Mouse (Mus musculus) hindbrain, embryonic 10.5 days (tissue): ENCODE results near the gene Mdga1. TPM values are rescaled to one million over a fixed set of nuclear protein-coding genes. Genes with fewer than 3 reads are reported as not detected.

Experiments used
- DNase-seq: peaks from one replicate; pipeline ENCODE4 v3.0.0-alpha.2; 2017; ENCODE audit warnings: low spot score
- H3K27ac ChIP-seq: fragments of 300-500 bp; sonication (generic); 2 replicates; pipeline ENCODE4 v1.5.1; 2016; ENCODE audit warnings: mild to moderate bottlenecking, moderate library complexity
- H3K27me3 ChIP-seq: fragments of 300-500 bp; sonication (generic); 2 replicates; pipeline ENCODE4 v1.6.1; 2016; ENCODE audit warnings: mild to moderate bottlenecking; ENCODE audit not compliant: poor library complexity, insufficient read depth, severe bottlenecking
- H3K36me3 ChIP-seq: fragments of 300-500 bp; sonication (generic); 2 replicates; pipeline ENCODE4 v1.6.1; 2016; ENCODE audit warnings: mild to moderate bottlenecking, moderate library complexity
- H3K4me1 ChIP-seq: fragments of 300-500 bp; sonication (generic); replicated peaks from 2 replicates; pipeline ENCODE4 v1.6.1; 2016; ENCODE audit warnings: mild to moderate bottlenecking
- H3K4me3 ChIP-seq: fragments of 300-500 bp; sonication (generic); 2 replicates; pipeline ENCODE4 v1.5.1; 2016; ENCODE audit warnings: mild to moderate bottlenecking, moderate library complexity
- H3K9me3 ChIP-seq: fragments of 300-500 bp; sonication (generic); 2 replicates; pipeline ENCODE4 v1.6.1; 2016; ENCODE audit warnings: mild to moderate bottlenecking, moderate library complexity
- WGBS: fragments of 180-500 bp; shearing (Covaris S2); methylation state at CpG from one replicate; pipeline ENCODE4 v1.1.7; 2016; 5-methylcytosine and 5-hydroxymethylcytosine counted together
- polyA plus RNA-seq: library from polyadenylated mRNA; unstranded; fragments of >200 nt; fragmentation: Nextera tagmentation; extraction: Ambion mirVana; gene quantifications from 2 replicates; pipeline ENCODE4 v1.2.1, GENCODE M21; 2016

Gene Mdga1
- polyA plus RNA-seq, 1 experiment from 2014 or later = 5.1 TPM

DNA sequence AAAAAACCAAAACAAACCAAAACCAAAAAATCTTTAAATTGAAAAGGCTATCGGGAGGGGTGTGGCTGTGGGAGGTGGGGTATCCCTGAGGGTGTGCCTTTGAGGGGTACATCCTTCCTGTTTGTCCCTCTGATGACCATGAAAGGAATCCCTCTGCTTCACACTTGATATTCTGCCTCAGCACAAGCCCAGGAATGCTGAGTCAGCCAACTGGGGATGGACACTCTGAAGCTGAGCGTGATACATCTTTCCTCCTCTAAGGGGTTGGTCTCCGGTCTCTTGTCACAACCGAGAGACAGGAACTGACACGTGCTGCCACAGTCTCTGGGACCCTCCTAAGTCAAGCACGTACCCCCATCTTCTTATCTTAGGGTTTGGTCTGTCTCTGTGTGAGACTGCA, 37.1 kb downstream of the Mdga1 start:
- WGBS = 85% methylated on average over 6 of the region's 6 CpGs
- H3K9me3 ChIP-seq = peaks cover 5% of the 10 kb centered on the region; the same call in 1 of the 2 replicates
- H3K27me3 ChIP-seq = peaks cover 16% of the 10 kb centered on the region
- no peak overlapping the region for H3K27ac ChIP-seq
- DNase-seq = no peak
- H3K36me3 ChIP-seq = no peaks in the 10 kb centered on the region
- H3K4me1 ChIP-seq = peaks cover 4% of the 10 kb centered on the region; the same call in 1 of the 2 replicates
- no peak overlapping the region for H3K4me3 ChIP-seq

DNA sequence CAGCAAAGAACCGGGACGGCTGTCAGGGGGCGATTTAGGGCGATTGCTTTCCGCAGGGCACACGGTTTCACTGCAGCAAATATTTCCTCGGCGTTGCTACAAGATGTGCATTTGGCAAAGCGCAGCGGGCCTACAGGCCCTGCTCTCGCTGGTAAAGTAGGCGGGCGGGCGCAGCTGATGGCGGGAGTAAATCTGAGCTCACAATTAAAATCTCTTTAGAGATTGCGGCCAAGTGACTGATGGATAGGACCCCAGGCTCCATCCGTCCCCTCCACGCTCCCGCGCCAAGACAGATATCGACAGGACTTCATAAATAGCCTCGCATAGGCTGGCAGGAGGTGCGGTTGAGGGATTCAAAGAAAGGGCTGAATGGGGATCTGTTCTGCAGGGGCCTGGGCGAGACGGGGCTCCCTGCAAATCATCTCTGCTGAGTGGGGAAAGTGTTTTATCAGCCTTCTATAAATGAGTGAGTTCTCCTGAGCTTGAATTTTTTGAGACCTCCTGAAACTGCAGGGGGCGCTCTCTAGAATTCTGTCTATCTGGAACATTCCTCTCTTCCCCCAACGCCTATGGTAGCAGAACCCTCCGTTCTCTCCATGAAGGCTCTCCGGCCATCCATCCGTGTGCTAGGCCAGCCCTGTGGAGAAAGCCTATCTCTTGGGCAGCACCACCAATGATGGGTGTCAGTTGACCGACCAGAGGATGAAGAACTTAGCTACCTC, 38.5 kb downstream of the Mdga1 start:
- no peaks in the 10 kb centered on the region for H3K36me3 ChIP-seq
- peaks cover 4% of the 10 kb centered on the region; the same call in 1 of the 2 replicates for H3K4me1 ChIP-seq
- H3K27me3 ChIP-seq = peaks cover 16% of the 10 kb centered on the region
- DNase-seq = no peak
- H3K4me3 ChIP-seq = no peak overlapping the region
- 89% methylated on average over 31 of the region's 31 CpGs for WGBS
- H3K9me3 ChIP-seq = peaks cover 5% of the 10 kb centered on the region; the same call in 1 of the 2 replicates
- H3K27ac ChIP-seq = no peak overlapping the region

DNA sequence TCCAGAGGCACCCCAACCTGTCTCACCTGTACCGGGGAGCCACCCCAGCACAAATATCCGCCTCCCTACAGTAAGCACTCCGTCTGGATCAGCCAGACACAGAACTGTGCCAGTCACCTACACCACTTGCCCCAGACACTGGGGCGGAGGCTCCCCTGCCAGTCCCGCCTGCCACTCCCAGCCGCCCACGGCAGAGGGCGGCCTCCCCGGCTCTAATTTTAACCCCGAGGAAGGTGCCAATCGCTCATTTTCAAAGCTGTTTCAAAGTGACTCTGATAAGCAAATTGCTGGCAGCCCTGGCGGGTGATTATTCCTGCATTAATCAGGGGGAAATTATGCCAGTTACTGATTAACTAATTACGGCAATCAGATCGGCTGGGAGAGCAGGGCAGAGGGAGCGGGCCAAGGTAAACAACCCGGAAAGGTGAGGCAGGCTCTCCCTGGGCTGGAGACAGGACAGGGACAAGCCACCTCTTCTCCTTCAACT, 41.1 kb downstream of the Mdga1 start:
- 53% methylated on average over 16 of the region's 16 CpGs for WGBS
- Histone ChIP-seq H3K27me3 (peaks cover 16% of the 10 kb centered on the region), H3K4me3 (no peak overlapping the region), H3K9me3 (no peaks in the 10 kb centered on the region), H3K27ac (no peak overlapping the region), H3K36me3 (no peaks in the 10 kb centered on the region), H3K4me1 (peaks cover 4% of the 10 kb centered on the region; the same call in 1 of the 2 replicates)
- no peak for DNase-seq

GRCm38 (mm10) chr17:29925608-29926606, 44.0 kb downstream of the Mdga1 start:
- no peak for DNase-seq
- Histone ChIP-seq H3K9me3 (no peaks in the 10 kb centered on the region), H3K27me3 (peaks cover 15% of the 10 kb centered on the region), H3K27ac (no peak overlapping the region), H3K4me3 (no peak overlapping the region), H3K4me1 (peaks cover 8% of the 10 kb centered on the region), H3K36me3 (no peaks in the 10 kb centered on the region)
- WGBS = 67% methylated on average over 26 of the region's 26 CpGs

- DNase-seq = no peak
- H3K4me3 ChIP-seq = no peak overlapping the region
- WGBS = 40% methylated on average over 6 of the region's 6 CpGs
- H3K9me3 ChIP-seq = no peaks in the 10 kb centered on the region
- H3K27ac ChIP-seq = peak overlapping the region; percentile 71; the same call in 1 of the 2 replicates
- peaks cover 45% of the 10 kb centered on the region for H3K4me1 ChIP-seq
- H3K36me3 ChIP-seq = no peaks in the 10 kb centered on the region
- H3K27me3 ChIP-seq = 0 out of 2 replicates have a peak, but pooled peaks cover 11% of the 10 kb centered on the region
Measured at GRCm38 (mm10) chr17:29920089-29920488, 49.8 kb downstream of the Mdga1 start.

DNA sequence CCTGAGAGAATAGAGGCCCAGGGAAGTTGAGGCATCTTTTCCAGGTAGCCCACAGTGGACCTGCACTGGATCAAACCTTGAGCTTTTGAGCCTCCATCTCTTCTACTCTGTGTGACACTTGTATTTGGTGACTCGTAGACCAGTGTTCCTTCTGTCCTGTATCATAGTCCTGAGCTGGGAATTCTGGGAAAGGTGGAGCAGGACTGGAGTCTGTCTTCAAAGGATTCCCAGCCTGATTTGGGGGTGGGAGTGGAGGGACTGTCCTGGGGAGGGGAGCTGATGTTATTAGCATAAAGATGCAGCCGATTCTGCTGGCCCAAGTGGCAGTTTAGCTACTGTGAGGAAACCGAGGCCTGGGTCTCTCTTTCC, 50.4 kb downstream of the Mdga1 start:
- Histone ChIP-seq H3K27me3 (0 out of 2 replicates have a peak, but pooled peaks cover 11% of the 10 kb centered on the region), H3K4me1 (peaks cover 45% of the 10 kb centered on the region), H3K9me3 (no peaks in the 10 kb centered on the region), H3K27ac (peak overlapping the region; percentile 71), H3K36me3 (no peaks in the 10 kb centered on the region), H3K4me3 (no peak overlapping the region)
- 73% methylated on average over 3 of the region's 3 CpGs for WGBS
- no peak for DNase-seq

GRCm38 (mm10) chr17:29918791-29919551, 50.9 kb downstream of the Mdga1 start:
- Histone ChIP-seq H3K9me3 (no peaks in the 10 kb centered on the region), H3K27me3 (0 out of 2 replicates have a peak, but pooled peaks cover 11% of the 10 kb centered on the region), H3K4me3 (no peak overlapping the region), H3K27ac (peak overlapping the region; percentile 71), H3K36me3 (no peaks in the 10 kb centered on the region), H3K4me1 (peaks cover 45% of the 10 kb centered on the region)
- DNase-seq = no peak
- 65% methylated on average over 13 of the region's 13 CpGs for WGBS

- H3K27ac ChIP-seq = no peak overlapping the region
- no peak for DNase-seq
- no peaks in the 10 kb centered on the region for H3K36me3 ChIP-seq
- no peak overlapping the region for H3K4me3 ChIP-seq
- 0 out of 2 replicates have a peak, but pooled peaks cover 11% of the 10 kb centered on the region for H3K27me3 ChIP-seq
- H3K9me3 ChIP-seq = no peaks in the 10 kb centered on the region
- H3K4me1 ChIP-seq = peaks cover 45% of the 10 kb centered on the region
- 25% methylated on average over 3 of the region's 3 CpGs for WGBS
Measured at GRCm38 (mm10) chr17:29916968-29917367, 52.9 kb downstream of the Mdga1 start.

DNA sequence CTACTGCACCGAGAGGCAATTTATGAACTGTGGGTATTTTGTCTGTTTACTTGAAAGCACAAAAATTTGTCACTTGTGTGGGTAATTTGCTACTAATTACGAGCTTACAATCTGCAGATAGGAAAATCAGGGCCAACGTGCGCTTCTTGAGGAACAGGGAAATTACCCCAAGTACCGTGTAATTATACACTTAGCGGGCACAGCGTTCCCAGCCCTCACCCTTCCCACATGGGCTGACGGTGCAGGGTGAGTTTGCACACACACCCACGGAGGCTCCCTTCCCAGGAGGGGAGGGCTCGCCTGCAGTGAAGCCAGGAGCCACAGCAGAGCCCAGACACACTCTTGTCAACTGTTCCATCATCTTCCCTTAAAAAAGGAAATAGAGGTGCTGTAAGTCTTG, 54.1 kb downstream of the Mdga1 start:
- WGBS = 83% methylated on average over 10 of the region's 10 CpGs
- Histone ChIP-seq H3K27ac (no peak overlapping the region), H3K9me3 (no peaks in the 10 kb centered on the region), H3K27me3 (0 out of 2 replicates have a peak, but pooled peaks cover 11% of the 10 kb centered on the region), H3K4me3 (no peak overlapping the region), H3K4me1 (peaks cover 40% of the 10 kb centered on the region), H3K36me3 (no peaks in the 10 kb centered on the region)
- no peak for DNase-seq

DNA sequence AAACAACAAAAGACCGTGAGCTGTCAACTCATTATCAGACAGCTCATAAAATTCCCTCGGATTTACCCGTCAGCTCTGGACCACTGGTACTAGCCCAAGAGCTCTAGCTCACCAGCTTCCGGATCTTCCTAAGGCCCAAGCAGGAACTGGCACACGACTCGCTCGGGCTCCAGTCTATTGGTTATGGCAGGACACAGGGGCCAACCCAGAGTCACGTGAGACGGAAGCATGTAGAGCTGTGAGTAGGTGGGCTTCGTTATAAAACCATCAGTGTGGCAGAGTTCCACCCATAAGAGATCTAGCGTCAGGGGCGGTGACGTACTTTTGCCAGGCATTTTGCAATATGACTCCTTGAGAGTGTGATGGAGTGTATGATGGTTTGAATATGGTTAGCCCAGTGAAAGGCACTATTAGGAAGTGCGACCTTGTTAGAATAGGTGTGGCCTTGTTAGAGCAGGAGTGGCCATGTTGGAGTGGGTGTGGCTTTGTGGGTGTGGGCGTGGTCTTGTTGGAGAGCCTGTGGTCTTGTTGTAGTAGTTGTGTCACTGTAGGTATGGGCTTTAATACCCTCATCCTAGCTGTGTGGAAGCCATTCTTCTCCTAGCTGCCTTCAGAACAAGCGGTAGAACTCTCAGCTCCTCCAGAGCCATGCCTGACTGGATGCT, 56.5 kb downstream of the Mdga1 start:
- DNase-seq = no peak
- H3K27me3 ChIP-seq = no peaks in the 10 kb centered on the region
- H3K27ac ChIP-seq = no peak overlapping the region
- 90% methylated on average over 16 of the region's 16 CpGs for WGBS
- peaks cover 17% of the 10 kb centered on the region for H3K4me1 ChIP-seq
- H3K9me3 ChIP-seq = no peaks in the 10 kb centered on the region
- H3K4me3 ChIP-seq = no peak overlapping the region
- no peaks in the 10 kb centered on the region for H3K36me3 ChIP-seq

- Histone ChIP-seq H3K27me3 (no peaks in the 10 kb centered on the region), H3K36me3 (no peaks in the 10 kb centered on the region), H3K4me3 (no peak overlapping the region), H3K27ac (no peak overlapping the region), H3K4me1 (peaks cover 12% of the 10 kb centered on the region; the same call in 1 of the 2 replicates), H3K9me3 (no peaks in the 10 kb centered on the region)
- no peak for DNase-seq
- WGBS = 75% methylated on average over 5 of the region's 5 CpGs
Measured at GRCm38 (mm10) chr17:29912733-29913132, 57.2 kb downstream of the Mdga1 start.

GRCm38 (mm10) chr17:29909031-29909430, 60.9 kb downstream of the Mdga1 start:
- Histone ChIP-seq H3K36me3 (no peaks in the 10 kb centered on the region), H3K27ac (no peak overlapping the region), H3K4me1 (peaks cover 8% of the 10 kb centered on the region), H3K9me3 (no peaks in the 10 kb centered on the region), H3K27me3 (no peaks in the 10 kb centered on the region), H3K4me3 (no peak overlapping the region)
- 88% methylated on average over 7 of the region's 7 CpGs for WGBS
- DNase-seq = no peak
